Mouse (Mus musculus) heart, postnatal 0 days (tissue): Measurements from ENCODE around the gene Asb11. TPM values are rescaled to one million over a fixed set of nuclear protein-coding genes. Genes with fewer than 3 reads are reported as not detected.
A peak's percentile ranks its signal among the peaks of the same experiment; 100 is the strongest.

Experiments used
- ATAC-seq: fragments of 200-750 bp; cut with Nextera tagmentation; 2 replicates; pipeline ENCODE4 v1.8.0; 2017; ENCODE audit warnings: low read depth, moderate number of reproducible peaks, moderate library complexity; ENCODE audit not compliant: insufficient read depth
- DNase-seq: peaks from one replicate; pipeline ENCODE4 v3.0.0-alpha.2; 2016; ENCODE audit warnings: low spot score
- H3K27ac ChIP-seq: fragments of 300-500 bp; sonication (generic); 2 replicates; pipeline ENCODE4 v1.5.1; 2014; ENCODE audit warnings: low read depth, mild to moderate bottlenecking
- H3K27me3 ChIP-seq: fragments of 300-500 bp; sonication (generic); 2 replicates; pipeline ENCODE4 v1.6.1; 2014; ENCODE audit warnings: low read length, mixed read lengths; ENCODE audit not compliant: control insufficient read depth, insufficient read depth
- H3K36me3 ChIP-seq: fragments of 300-500 bp; sonication (generic); replicated peaks from 2 replicates; pipeline ENCODE4 v1.6.1; 2014; ENCODE audit warnings: low read length, mixed read lengths; ENCODE audit not compliant: control insufficient read depth, insufficient read depth
- H3K4me1 ChIP-seq: fragments of 300-500 bp; sonication (generic); 2 replicates; pipeline ENCODE4 v1.6.1; 2014; ENCODE audit warnings: antibody characterized with exemption; ENCODE audit not compliant: control insufficient read depth, insufficient read depth
- H3K4me2 ChIP-seq: fragments of 300-500 bp; sonication (generic); 2 replicates; pipeline ENCODE4 v1.6.1; 2014; ENCODE audit warnings: low read depth, mild to moderate bottlenecking, low read length, moderate library complexity
- H3K4me3 ChIP-seq: fragments of 300-500 bp; sonication (generic); 2 replicates; pipeline ENCODE4 v1.5.1; 2014; ENCODE audit warnings: low read depth, low read length
- H3K9ac ChIP-seq: fragments of 300-500 bp; sonication (generic); replicated peaks from 2 replicates; pipeline ENCODE4 v1.6.1; 2014; ENCODE audit warnings: low read depth, low read length, mixed read lengths
- H3K9me3 ChIP-seq: fragments of 300-500 bp; sonication (generic); replicated peaks from 2 replicates; pipeline ENCODE4 v1.6.1; 2016; ENCODE audit warnings: low read length; ENCODE audit not compliant: control insufficient read depth
- CTCF ChIP-seq: IDR thresholded peaks from 2 replicates; pipeline ENCODE4 v1.5.1; 2016; ENCODE audit warnings: antibody characterized with exemption, control low read depth, low read depth
- EP300 ChIP-seq: IDR thresholded peaks from 2 replicates; pipeline ENCODE4 v1.6.1; 2016; ENCODE audit warnings: antibody characterized with exemption, low read depth
- WGBS: fragments of 180-500 bp; shearing (Covaris S2); extraction: QIAGEN DNeasy Blood & Tissue Kit; methylation state at CpG from one replicate; pipeline ENCODE4 v1.1.7; 2014; 5-methylcytosine and 5-hydroxymethylcytosine counted together
- polyA plus RNA-seq: library from polyadenylated mRNA; unstranded; fragments of >200 nt; fragmentation: Nextera tagmentation; extraction: Ambion mirVana; gene quantifications from 2 replicates; pipeline ENCODE4 v1.2.1, GENCODE M21; 2015
- total RNA-seq: library from RNA; depleted of rRNA; stranded (reverse); fragments of >200 nt; gene quantifications from 2 replicates; pipeline ENCODE4 v1.2.3, GENCODE M21; 2014; ENCODE audit warnings: low replicate concordance

The Asb11 gene
- total and polyA plus RNA-seq, 2 experiments from 2014 or later = 101 to 155 TPM

GRCm38 (mm10) chrX:164408301-164408927 is 28.4 kb upstream of the Asb11 start:
- Histone ChIP-seq H3K9me3 (no peaks in the 10 kb centered on the region), H3K4me3 (no peak overlapping the region), H3K4me1 (no peaks in the 10 kb centered on the region), H3K9ac (no peak overlapping the region), H3K4me2 (no peak overlapping the region), H3K27me3 (no peaks in the 10 kb centered on the region), H3K36me3 (no peaks in the 10 kb centered on the region), H3K27ac (no peak overlapping the region)
- ATAC-seq (no peak), DNase-seq (no peak)
- TF ChIP-seq CTCF (no peak), EP300 (no peak)
- 53% methylated on average over 3 of the region's 3 CpGs for WGBS

DNA sequence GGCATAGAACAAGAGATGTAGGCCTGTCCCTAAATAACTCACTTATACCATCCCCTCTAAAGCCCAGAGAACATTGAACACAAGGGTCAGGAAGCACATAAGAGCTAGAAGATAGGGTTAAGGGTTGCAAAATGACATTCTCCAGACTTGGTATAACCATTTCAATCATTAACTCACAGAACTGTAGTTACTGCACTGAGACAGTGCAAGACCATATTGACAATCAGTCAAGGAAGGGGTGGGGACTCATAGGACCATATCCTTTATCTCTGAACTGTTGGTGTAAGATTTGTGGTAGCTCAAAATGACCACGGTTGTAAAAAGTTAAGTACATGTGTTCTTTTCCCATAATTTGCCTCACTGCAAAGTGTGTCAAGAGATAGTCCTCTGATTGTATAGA is 26.2 kb upstream of the Asb11 start:
- H3K4me1 ChIP-seq = no peaks in the 10 kb centered on the region
- no peaks in the 10 kb centered on the region for H3K27me3 ChIP-seq
- no peak overlapping the region for H3K9ac ChIP-seq
- H3K27ac ChIP-seq = no peak overlapping the region
- no peak for TF ChIP-seq CTCF
- no peak for TF ChIP-seq EP300
- H3K4me3 ChIP-seq = no peak overlapping the region
- H3K36me3 ChIP-seq = no peaks in the 10 kb centered on the region
- H3K9me3 ChIP-seq = no peaks in the 10 kb centered on the region
- no peak for DNase-seq
- no peak for ATAC-seq
- WGBS = 59% methylated on average over 1 of the region's 1 CpGs
- no peak overlapping the region for H3K4me2 ChIP-seq

GRCm38 (mm10) chrX:164416803-164417202 is 20.0 kb upstream of the Asb11 start:
- Histone ChIP-seq H3K4me3 (no peak overlapping the region), H3K9me3 (no peaks in the 10 kb centered on the region), H3K27me3 (no peaks in the 10 kb centered on the region), H3K27ac (no peak overlapping the region), H3K4me2 (no peak overlapping the region), H3K4me1 (no peaks in the 10 kb centered on the region), H3K9ac (no peak overlapping the region), H3K36me3 (no peaks in the 10 kb centered on the region)
- DNase-seq (no peak), ATAC-seq (no peak)
- WGBS = 60% methylated on average over 2 of the region's 2 CpGs
- TF ChIP-seq EP300 = no peak

DNA sequence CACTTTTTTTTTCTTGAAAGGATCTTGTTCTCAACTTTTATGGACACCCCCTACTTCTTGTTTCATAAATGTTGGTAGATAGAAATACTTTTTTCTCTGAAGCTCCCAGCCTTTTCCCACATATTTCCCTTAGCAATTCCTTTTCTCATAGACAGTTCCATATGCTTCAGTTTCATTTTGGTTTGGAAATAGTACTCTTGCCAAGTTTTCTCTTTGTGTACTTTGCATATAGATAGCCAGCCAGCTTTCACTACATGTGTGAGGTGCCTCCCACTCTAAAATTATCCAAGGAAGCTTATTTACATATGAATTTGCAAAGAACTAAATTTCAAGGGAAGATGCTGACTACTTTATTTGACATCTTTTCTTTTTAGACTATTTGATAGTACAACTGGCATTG is 18.8 kb upstream of the Asb11 start:
- Histone ChIP-seq H3K27me3 (no peaks in the 10 kb centered on the region), H3K9ac (no peak overlapping the region), H3K9me3 (no peaks in the 10 kb centered on the region), H3K4me3 (no peak overlapping the region), H3K27ac (no peak overlapping the region), H3K4me1 (no peaks in the 10 kb centered on the region), H3K36me3 (0 out of 2 replicates have a peak, but pooled peaks cover 5% of the 10 kb centered on the region), H3K4me2 (no peak overlapping the region)
- TF ChIP-seq EP300 (no peak), CTCF (no peak)
- no peak for DNase-seq
- ATAC-seq = no peak

DNA sequence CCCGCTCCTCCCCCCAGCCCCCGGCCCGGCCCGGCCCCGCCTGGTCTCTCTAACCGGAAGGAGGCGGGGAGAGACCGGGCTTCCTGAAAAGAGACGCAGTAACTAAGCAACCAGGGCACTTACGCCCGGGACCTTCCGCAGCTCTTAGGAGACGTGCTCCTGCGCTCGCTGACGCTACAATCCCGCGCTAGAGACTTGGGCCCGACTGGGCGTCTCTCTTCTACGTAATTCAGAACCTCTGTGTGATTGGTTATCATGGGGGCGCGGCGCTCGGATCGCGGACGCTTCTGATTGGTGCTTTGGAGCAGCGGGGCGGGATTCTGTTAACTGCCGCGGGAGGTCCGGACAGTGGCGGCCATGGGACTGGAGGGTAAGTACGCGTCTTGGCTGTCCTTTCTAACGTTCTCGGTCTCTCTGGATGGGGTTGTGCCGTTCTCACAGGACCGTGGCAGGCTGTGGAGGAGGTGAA is 17.3 kb upstream of the Asb11 start, which contains the start of gene Piga:
Piga (plus strand) TSS at position 317 of the 469 bp plus-strand sequence.
- ATAC-seq (peak; percentile 99), DNase-seq (peak; percentile 96)
- Histone ChIP-seq H3K27ac (peak within 1 kb of the TSS; percentile 79), H3K9ac (peak within 1 kb of the TSS; percentile 79), H3K9me3 (no peaks in the 10 kb centered on the region), H3K27me3 (no peaks in the 10 kb centered on the region), H3K36me3 (0 out of 2 replicates have a peak, but pooled peaks cover 7% of the 10 kb centered on the region), H3K4me3 (peak within 1 kb of the TSS; percentile 69), H3K4me2 (peak within 1 kb of the TSS; percentile 73), H3K4me1 (no peaks in the 10 kb centered on the region)
- peak; percentile 49; the same call in 1 of the 2 replicates for TF ChIP-seq EP300
- no peak for TF ChIP-seq CTCF
- 20% methylated on average over 40 of the region's 40 CpGs for WGBS

- peak overlapping the region; percentile 79 for H3K27ac ChIP-seq
- TF ChIP-seq CTCF = no peak
- TF ChIP-seq EP300 = no peak
- no peaks in the 10 kb centered on the region for H3K4me1 ChIP-seq
- peak overlapping the region; percentile 73 for H3K4me2 ChIP-seq
- 0 out of 2 replicates have a peak, but pooled peaks cover 7% of the 10 kb centered on the region for H3K36me3 ChIP-seq
- peak; percentile 5; the same call in 1 of the 2 replicates for ATAC-seq
- 16% methylated on average over 13 of the region's 13 CpGs for WGBS
- H3K27me3 ChIP-seq = no peaks in the 10 kb centered on the region
- no peaks in the 10 kb centered on the region for H3K9me3 ChIP-seq
- DNase-seq = no peak
- H3K4me3 ChIP-seq = peak overlapping the region; percentile 69
- H3K9ac ChIP-seq = peak overlapping the region; percentile 79
Observed at GRCm38 (mm10) chrX:164419955-164420354, 16.8 kb upstream of the Asb11 start.
